Mouse (Mus musculus) heart, embryonic 14.5 days (tissue): ENCODE measurements around the gene Lmod1. TPM values are rescaled to one million over a fixed set of nuclear protein-coding genes. Genes with fewer than 3 reads are reported as not detected.
A peak's percentile ranks its signal among the peaks of the same experiment; 100 is the strongest.

Experiments used
- ATAC-seq: fragments of 200-750 bp; cut with Nextera tagmentation; 2 replicates; pipeline ENCODE4 v1.8.0; 2017; ENCODE audit warnings: low read depth, moderate TSS enrichment; ENCODE audit not compliant: insufficient number of reproducible peaks, insufficient read depth, low FRiP score
- H3K27ac ChIP-seq, 2 experiments: fragments of 200-500 bp in 1 of 2; fragments of 300-500 bp in 1 of 2; sonication (generic) in 1 of 2; replicated peaks in 1 of 2; 2 replicates each; pipeline ENCODE4 v1.5.1; 2012 to 2014; ENCODE audit warnings: low read depth in 2 of 2, low read length in 2 of 2, control low read depth in 1 of 2, mild to moderate bottlenecking in 1 of 2, mixed read lengths in 1 of 2; ENCODE audit not compliant: control insufficient read depth in 1 of 2, insufficient read depth in 1 of 2
- H3K27me3 ChIP-seq: fragments of 300-500 bp; sonication (generic); 2 replicates; pipeline ENCODE4 v1.6.1; 2014; ENCODE audit warnings: mild to moderate bottlenecking, low read length, control low read depth; ENCODE audit not compliant: control insufficient read depth, insufficient read depth
- H3K36me3 ChIP-seq: fragments of 300-500 bp; sonication (generic); 2 replicates; pipeline ENCODE4 v1.6.1; 2014; ENCODE audit warnings: mild to moderate bottlenecking, control low read depth, low read length, mixed read lengths; ENCODE audit not compliant: control insufficient read depth, insufficient read depth
- H3K4me1 ChIP-seq, 2 experiments: fragments of 200-500 bp in 1 of 2; fragments of 300-500 bp in 1 of 2; sonication (generic) in 1 of 2; 2 replicates each; pipeline ENCODE4 v1.6.1; 2012 to 2014; ENCODE audit warnings: low read length in 2 of 2, control low read depth in 1 of 2, mixed read lengths in 1 of 2; ENCODE audit not compliant: control insufficient read depth in 2 of 2, insufficient read depth in 2 of 2
- H3K4me2 ChIP-seq: fragments of 300-500 bp; sonication (generic); 2 replicates; pipeline ENCODE4 v1.6.1; 2014; ENCODE audit warnings: mild to moderate bottlenecking, low read length
- H3K4me3 ChIP-seq, 2 experiments: fragments of 200-500 bp in 1 of 2; fragments of 300-500 bp in 1 of 2; sonication (generic) in 1 of 2; 2 replicates each; pipeline ENCODE4 v1.5.1; 2012 to 2014; ENCODE audit warnings: low read length in 2 of 2, mild to moderate bottlenecking in 2 of 2, control low read depth in 1 of 2, low read depth in 1 of 2, moderate library complexity in 1 of 2; ENCODE audit not compliant: control insufficient read depth in 1 of 2, insufficient read depth in 1 of 2
- H3K9ac ChIP-seq: fragments of 300-500 bp; sonication (generic); 2 replicates; pipeline ENCODE4 v1.6.1; 2014; ENCODE audit warnings: mild to moderate bottlenecking, low read length
- H3K9me3 ChIP-seq: fragments of 300-500 bp; sonication (generic); 2 replicates; pipeline ENCODE4 v1.6.1; 2016; ENCODE audit warnings: low read length, control low read depth; ENCODE audit not compliant: control insufficient read depth
- WGBS: fragments of 180-500 bp; shearing (Covaris S2); extraction: QIAGEN DNeasy Blood & Tissue Kit; methylation state at CpG from one replicate; pipeline ENCODE4 v1.1.7; 2014; 5-methylcytosine and 5-hydroxymethylcytosine counted together
- polyA plus RNA-seq: library from polyadenylated mRNA; unstranded; fragments of >200 nt; fragmentation: Nextera tagmentation; extraction: Ambion mirVana; gene quantifications from 2 replicates; pipeline ENCODE4 v1.2.1, GENCODE M21; 2014

The Lmod1 gene
- polyA plus RNA-seq, 1 experiment from 2014 or later = 1.2 TPM

GRCm38 (mm10) chr1:135362115-135362514 is 37.5 kb downstream of the Lmod1 start:
- no peaks in the 10 kb centered on the region; the same call in 1 of the 2 replicates for H3K9me3 ChIP-seq
- H3K4me1 ChIP-seq = peaks cover 9 to 18% of the 10 kb centered on the region in 2 experiments; a peak in 3 of 4 replicates
- H3K36me3 ChIP-seq = no peaks in the 10 kb centered on the region
- H3K27me3 ChIP-seq = no peaks in the 10 kb centered on the region
- no peak overlapping the region for H3K9ac ChIP-seq
- H3K4me3 ChIP-seq = no peak overlapping the region
- H3K27ac ChIP-seq = no peak overlapping the region
- ATAC-seq = no peak
- H3K4me2 ChIP-seq = no peak overlapping the region

- Histone ChIP-seq H3K36me3 (no peaks in the 10 kb centered on the region), H3K9me3 (no peaks in the 10 kb centered on the region; the same call in 1 of the 2 replicates), H3K4me2 (no peak overlapping the region), H3K4me1 (peaks cover 7 to 10% of the 10 kb centered on the region in 2 experiments; a peak in 3 of 4 replicates), H3K4me3 (no peak overlapping the region), H3K9ac (no peak overlapping the region), H3K27me3 (no peaks in the 10 kb centered on the region), H3K27ac (no peak overlapping the region)
- 72% methylated on average over 8 of the region's 8 CpGs for WGBS
- ATAC-seq = no peak
Measured at GRCm38 (mm10) chr1:135363446-135363845, 38.8 kb downstream of the Lmod1 start.

DNA sequence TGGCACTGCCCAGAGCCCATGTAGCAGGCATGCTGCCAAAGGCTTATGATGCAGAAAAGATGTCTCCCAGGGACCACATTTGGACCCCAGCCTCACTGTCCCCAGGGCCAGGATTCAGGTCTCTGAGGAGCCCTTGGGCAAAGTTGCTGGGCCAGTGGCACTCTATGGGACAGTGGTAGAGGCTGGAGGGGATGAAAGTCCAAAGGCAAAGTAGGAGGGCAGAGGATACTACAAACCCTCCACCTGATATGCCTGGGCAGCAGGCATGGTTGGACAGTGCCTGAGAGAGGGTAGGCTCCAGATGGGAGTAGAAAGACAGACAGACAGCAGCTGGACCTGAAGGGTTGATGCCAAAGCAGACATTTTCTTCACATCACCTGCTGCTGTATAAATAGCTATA is 41.8 kb downstream of the Lmod1 start:
- no peak overlapping the region for H3K9ac ChIP-seq
- H3K4me3 ChIP-seq = no peak overlapping the region
- ATAC-seq = no peak
- H3K4me2 ChIP-seq = no peak overlapping the region
- H3K27me3 ChIP-seq = peaks cover 5% of the 10 kb centered on the region; the same call in 1 of the 2 replicates
- no peaks in the 10 kb centered on the region for H3K36me3 ChIP-seq
- H3K27ac ChIP-seq = no peak overlapping the region
- peaks cover 6 to 12% of the 10 kb centered on the region in 2 experiments; a peak in 2 of 4 replicates for H3K4me1 ChIP-seq
- H3K9me3 ChIP-seq = no peaks in the 10 kb centered on the region; the same call in 1 of the 2 replicates

DNA sequence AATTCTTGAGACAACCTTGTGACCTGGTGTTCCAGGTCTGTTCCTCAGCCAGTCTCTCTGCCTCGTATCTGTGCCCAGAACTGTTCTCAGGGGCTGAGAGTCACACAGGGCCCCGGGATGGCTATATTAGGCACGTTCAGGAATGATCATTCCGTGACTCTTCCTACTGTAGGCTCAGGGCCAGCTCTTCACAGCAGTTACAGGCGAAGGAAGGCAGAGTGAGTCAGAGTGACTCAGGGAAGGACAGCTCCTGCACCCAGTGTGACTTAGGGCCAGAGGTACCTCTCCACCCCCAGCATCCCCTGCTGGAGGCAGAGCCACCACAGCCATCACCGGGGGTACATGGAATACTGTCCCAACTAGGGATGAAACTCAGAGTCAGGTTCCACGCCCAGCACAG is 42.4 kb downstream of the Lmod1 start:
- Histone ChIP-seq H3K9me3 (no peaks in the 10 kb centered on the region; the same call in 1 of the 2 replicates), H3K4me3 (no peak overlapping the region), H3K27me3 (peaks cover 5% of the 10 kb centered on the region; the same call in 1 of the 2 replicates), H3K9ac (no peak overlapping the region), H3K4me1 (peaks cover 6 to 12% of the 10 kb centered on the region in 2 experiments; a peak in 2 of 4 replicates), H3K27ac (no peak overlapping the region), H3K36me3 (no peaks in the 10 kb centered on the region), H3K4me2 (no peak overlapping the region)
- WGBS = 47% methylated on average over 7 of the region's 7 CpGs
- ATAC-seq = no peak

DNA sequence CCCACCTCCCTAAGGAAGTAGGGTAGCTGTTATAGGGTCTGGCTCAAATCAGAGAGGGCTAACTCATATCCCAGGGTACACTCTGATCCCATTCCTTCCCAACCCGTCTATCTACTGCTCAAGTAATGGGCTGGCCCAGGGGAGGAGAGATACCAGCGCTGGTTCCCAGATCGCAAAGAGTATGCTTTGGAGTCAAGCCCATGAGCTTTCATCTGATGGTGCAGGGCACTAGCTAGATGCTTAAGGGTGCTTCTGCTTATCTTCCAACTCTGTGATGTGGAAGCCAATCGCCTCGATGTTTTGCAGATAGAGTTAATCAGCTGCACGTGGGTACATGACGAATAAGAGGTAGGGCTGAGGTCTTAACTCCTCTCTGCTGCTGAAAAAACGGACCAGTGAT is 43.0 kb downstream of the Lmod1 start:
- WGBS = 47% methylated on average over 8 of the region's 8 CpGs
- Histone ChIP-seq H3K36me3 (no peaks in the 10 kb centered on the region), H3K4me1 (peaks cover 6 to 12% of the 10 kb centered on the region in 2 experiments; a peak in 2 of 4 replicates), H3K9ac (no peak overlapping the region), H3K4me3 (no peak overlapping the region), H3K27me3 (peaks cover 5% of the 10 kb centered on the region; the same call in 1 of the 2 replicates), H3K27ac (no peak overlapping the region), H3K9me3 (no peaks in the 10 kb centered on the region), H3K4me2 (no peak overlapping the region)
- ATAC-seq = no peak

DNA sequence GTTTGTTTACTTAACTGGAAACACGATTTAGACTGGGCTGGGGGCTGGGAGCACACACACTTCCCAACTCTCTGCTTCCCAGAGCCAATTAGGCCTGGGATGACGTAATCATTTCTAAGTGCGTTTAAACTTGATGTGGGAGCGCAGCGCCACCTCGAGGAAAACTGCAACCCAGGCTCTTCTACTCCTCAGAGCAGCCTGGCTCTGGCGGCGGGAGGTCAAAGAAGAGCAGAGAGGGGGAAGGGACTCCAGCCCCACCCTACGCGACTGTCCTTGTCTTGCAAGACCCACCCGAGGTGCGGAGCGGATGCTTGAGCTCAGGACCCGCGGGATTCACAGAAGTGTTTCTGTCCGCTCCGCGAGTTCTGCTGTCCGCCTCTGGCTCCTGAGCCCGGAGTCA is 43.6 kb downstream of the Lmod1 start:
- H3K4me2 ChIP-seq = peak overlapping the region; percentile 94
- WGBS = 1% methylated on average over 20 of the region's 20 CpGs
- H3K27me3 ChIP-seq = peaks cover 5% of the 10 kb centered on the region; the same call in 1 of the 2 replicates
- H3K4me1 ChIP-seq = peaks cover 6 to 12% of the 10 kb centered on the region in 2 experiments; a peak in 2 of 4 replicates
- H3K9me3 ChIP-seq = no peaks in the 10 kb centered on the region
- H3K9ac ChIP-seq = peak overlapping the region; percentile 71
- no peaks in the 10 kb centered on the region for H3K36me3 ChIP-seq
- H3K27ac ChIP-seq = no peak overlapping the region
- ATAC-seq = peak; percentile 47
- peak overlapping the region; percentile 43 to 49 for H3K4me3 ChIP-seq

- peak overlapping the region; percentile 43 to 49 for H3K4me3 ChIP-seq
- H3K4me1 ChIP-seq = peaks cover 6 to 15% of the 10 kb centered on the region in 2 experiments
- 10% methylated on average over 14 of the region's 14 CpGs for WGBS
- peak overlapping the region; percentile 71 for H3K9ac ChIP-seq
- no peak overlapping the region for H3K27ac ChIP-seq
- H3K27me3 ChIP-seq = peaks cover 5% of the 10 kb centered on the region; the same call in 1 of the 2 replicates
- H3K9me3 ChIP-seq = no peaks in the 10 kb centered on the region
- no peak for ATAC-seq
- peak overlapping the region; percentile 94 for H3K4me2 ChIP-seq
- no peaks in the 10 kb centered on the region for H3K36me3 ChIP-seq
Measured at GRCm38 (mm10) chr1:135368982-135369381, 44.4 kb downstream of the Lmod1 start.

DNA sequence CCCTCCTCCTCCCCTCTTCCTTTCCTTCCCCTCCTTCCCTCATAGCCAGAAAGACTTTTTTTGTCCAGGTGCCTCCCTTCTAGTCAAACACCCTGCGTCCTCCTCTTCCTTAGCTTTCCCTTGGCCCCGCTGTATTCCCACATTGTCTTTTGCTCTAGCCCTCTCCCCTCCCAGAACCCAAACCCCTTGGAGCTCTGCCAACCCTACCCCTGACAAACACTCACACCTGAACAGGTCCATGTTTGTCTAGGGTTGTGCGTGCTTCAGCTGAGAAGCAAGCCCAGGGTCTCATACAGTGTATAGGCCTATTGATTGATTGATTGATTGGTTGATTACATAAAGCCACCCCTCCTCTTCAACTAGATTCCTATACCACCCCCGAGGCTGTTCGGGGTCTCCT is 44.8 kb downstream of the Lmod1 start:
- 84% methylated on average over 5 of the region's 5 CpGs for WGBS
- no peaks in the 10 kb centered on the region for H3K36me3 ChIP-seq
- no peak overlapping the region for H3K4me2 ChIP-seq
- H3K27me3 ChIP-seq = peaks cover 5% of the 10 kb centered on the region; the same call in 1 of the 2 replicates
- peaks cover 11 to 19% of the 10 kb centered on the region in 2 experiments for H3K4me1 ChIP-seq
- no peak overlapping the region for H3K27ac ChIP-seq
- H3K4me3 ChIP-seq = no peak overlapping the region
- H3K9me3 ChIP-seq = no peaks in the 10 kb centered on the region
- ATAC-seq = no peak
- H3K9ac ChIP-seq = no peak overlapping the region
